Mouse (Mus musculus): Measurements from ENCODE around the gene Pam. TPM values are rescaled to one million over a fixed set of nuclear protein-coding genes. Genes with fewer than 3 reads are reported as not detected.

Pam gene
- polyA plus RNA-seq, 1 experiment from 2014 or later, result 23.8 TPM

- WGBS, result 90% methylated on average over 10 of the region's 10 CpGs
- H3K9ac ChIP-seq (ENCODE audit: low read depth, low read length), result no peak overlapping the region
- no peaks in the 10 kb centered on the region for H3K27me3 ChIP-seq (ENCODE audit: control insufficient read depth, insufficient read depth, low read length)
- DNase-seq (ENCODE audit: low spot score) (no peak), ATAC-seq (ENCODE audit: low FRiP score) (no peak)
- no peak overlapping the region for H3K27ac ChIP-seq (ENCODE audit: low read depth, low read length)
- no peaks in the 10 kb centered on the region for H3K4me1 ChIP-seq (replicated peaks; ENCODE audit: control insufficient read depth, insufficient read depth, low read length)
- no peaks in the 10 kb centered on the region for H3K9me3 ChIP-seq (ENCODE audit: control insufficient read depth, low read length)
- no peaks in the 10 kb centered on the region for H3K36me3 ChIP-seq (ENCODE audit: control insufficient read depth, insufficient read depth, low read length)
- H3K4me3 ChIP-seq (ENCODE audit: low read depth, low read length), result no peak overlapping the region
- no peak overlapping the region for H3K4me2 ChIP-seq (replicated peaks; ENCODE audit: low read depth, low read length)
These were observed 184.6 kb downstream of the Pam start for GRCm38 (mm10) chr1:97910874-97911273.

- Histone ChIP-seq H3K27ac (ENCODE audit: low read depth, low read length) (no peak overlapping the region), H3K9me3 (ENCODE audit: control insufficient read depth, low read length) (no peaks in the 10 kb centered on the region), H3K9ac (ENCODE audit: low read depth, low read length) (no peak overlapping the region), H3K4me1 (replicated peaks; ENCODE audit: control insufficient read depth, insufficient read depth, low read length) (no peaks in the 10 kb centered on the region), H3K36me3 (ENCODE audit: control insufficient read depth, insufficient read depth, low read length) (no peaks in the 10 kb centered on the region), H3K4me3 (ENCODE audit: low read depth, low read length) (no peak overlapping the region), H3K4me2 (replicated peaks; ENCODE audit: low read depth, low read length) (no peak overlapping the region), H3K27me3 (ENCODE audit: control insufficient read depth, insufficient read depth, low read length) (no peaks in the 10 kb centered on the region)
- ATAC-seq (ENCODE audit: low FRiP score) (no peak), DNase-seq (ENCODE audit: low spot score) (no peak)
- 67% methylated on average over 5 of the region's 5 CpGs for WGBS
These were observed 185.9 kb downstream of the Pam start for GRCm38 (mm10) chr1:97909561-97909960.

- Histone ChIP-seq H3K9me3 (ENCODE audit: control insufficient read depth, low read length) (no peaks in the 10 kb centered on the region), H3K27me3 (ENCODE audit: control insufficient read depth, insufficient read depth, low read length) (no peaks in the 10 kb centered on the region), H3K9ac (ENCODE audit: low read depth, low read length) (no peak overlapping the region), H3K4me2 (replicated peaks; ENCODE audit: low read depth, low read length) (no peak overlapping the region), H3K36me3 (ENCODE audit: control insufficient read depth, insufficient read depth, low read length) (no peaks in the 10 kb centered on the region), H3K27ac (ENCODE audit: low read depth, low read length) (no peak overlapping the region), H3K4me1 (replicated peaks; ENCODE audit: control insufficient read depth, insufficient read depth, low read length) (no peaks in the 10 kb centered on the region), H3K4me3 (ENCODE audit: low read depth, low read length) (no peak overlapping the region)
- DNase-seq (ENCODE audit: low spot score) (no peak), ATAC-seq (ENCODE audit: low FRiP score) (no peak)
- WGBS, result 89% methylated on average over 4 of the region's 4 CpGs
These were observed 186.7 kb downstream of the Pam start for GRCm38 (mm10) chr1:97908736-97909135.

- ATAC-seq (ENCODE audit: low FRiP score) (no peak), DNase-seq (ENCODE audit: low spot score) (no peak)
- Histone ChIP-seq H3K9ac (ENCODE audit: low read depth, low read length) (no peak overlapping the region), H3K4me3 (ENCODE audit: low read depth, low read length) (no peak overlapping the region), H3K4me1 (replicated peaks; ENCODE audit: control insufficient read depth, insufficient read depth, low read length) (no peaks in the 10 kb centered on the region), H3K27ac (ENCODE audit: low read depth, low read length) (no peak overlapping the region), H3K9me3 (ENCODE audit: control insufficient read depth, low read length) (no peaks in the 10 kb centered on the region), H3K4me2 (replicated peaks; ENCODE audit: low read depth, low read length) (no peak overlapping the region), H3K36me3 (ENCODE audit: control insufficient read depth, insufficient read depth, low read length) (no peaks in the 10 kb centered on the region), H3K27me3 (ENCODE audit: control insufficient read depth, insufficient read depth, low read length) (no peaks in the 10 kb centered on the region)
- 72% methylated on average over 7 of the region's 7 CpGs for WGBS
These were observed 191.5 kb downstream of the Pam start for GRCm38 (mm10) chr1:97903912-97904460.

GRCm38 (mm10) chr1:97902830-97903229 lies 192.6 kb downstream of the Pam start:
- no peaks in the 10 kb centered on the region for H3K4me1 ChIP-seq (replicated peaks; ENCODE audit: control insufficient read depth, insufficient read depth, low read length)
- no peaks in the 10 kb centered on the region for H3K9me3 ChIP-seq (ENCODE audit: control insufficient read depth, low read length)
- 94% methylated on average over 7 of the region's 7 CpGs for WGBS
- no peak overlapping the region for H3K4me2 ChIP-seq (replicated peaks; ENCODE audit: low read depth, low read length)
- no peaks in the 10 kb centered on the region for H3K36me3 ChIP-seq (ENCODE audit: control insufficient read depth, insufficient read depth, low read length)
- no peak overlapping the region for H3K9ac ChIP-seq (ENCODE audit: low read depth, low read length)
- no peaks in the 10 kb centered on the region for H3K27me3 ChIP-seq (ENCODE audit: control insufficient read depth, insufficient read depth, low read length)
- DNase-seq (ENCODE audit: low spot score), result no peak
- no peak overlapping the region for H3K4me3 ChIP-seq (ENCODE audit: low read depth, low read length)
- no peak for ATAC-seq (ENCODE audit: low FRiP score)
- H3K27ac ChIP-seq (ENCODE audit: low read depth, low read length), result no peak overlapping the region

- no peak for DNase-seq (ENCODE audit: low spot score)
- H3K36me3 ChIP-seq (ENCODE audit: control insufficient read depth, insufficient read depth, low read length), result no peaks in the 10 kb centered on the region
- no peak for ATAC-seq (ENCODE audit: low FRiP score)
- 88% methylated on average over 7 of the region's 7 CpGs for WGBS
- H3K9ac ChIP-seq (ENCODE audit: low read depth, low read length), result no peak overlapping the region
- H3K27ac ChIP-seq (ENCODE audit: low read depth, low read length), result no peak overlapping the region
- H3K4me3 ChIP-seq (ENCODE audit: low read depth, low read length), result no peak overlapping the region
- H3K4me2 ChIP-seq (replicated peaks; ENCODE audit: low read depth, low read length), result no peak overlapping the region
- no peaks in the 10 kb centered on the region for H3K27me3 ChIP-seq (ENCODE audit: control insufficient read depth, insufficient read depth, low read length)
- no peaks in the 10 kb centered on the region for H3K4me1 ChIP-seq (replicated peaks; ENCODE audit: control insufficient read depth, insufficient read depth, low read length)
- no peaks in the 10 kb centered on the region for H3K9me3 ChIP-seq (ENCODE audit: control insufficient read depth, low read length)
These were observed 194.8 kb downstream of the Pam start for GRCm38 (mm10) chr1:97900559-97901153.

GRCm38 (mm10) chr1:97887511-97887910 lies 207.9 kb downstream of the Pam start:
- no peak for ATAC-seq (ENCODE audit: low FRiP score)
- no peak for DNase-seq (ENCODE audit: low spot score)
- H3K4me3 ChIP-seq (ENCODE audit: low read depth, low read length), result no peak overlapping the region
- H3K27ac ChIP-seq (ENCODE audit: low read depth, low read length), result no peak overlapping the region
- H3K27me3 ChIP-seq (ENCODE audit: control insufficient read depth, insufficient read depth, low read length), result no peaks in the 10 kb centered on the region
- no peaks in the 10 kb centered on the region for H3K4me1 ChIP-seq (replicated peaks; ENCODE audit: control insufficient read depth, insufficient read depth, low read length)
- no peak overlapping the region for H3K9ac ChIP-seq (ENCODE audit: low read depth, low read length)
- WGBS, result 88% methylated on average over 9 of the region's 9 CpGs
- H3K36me3 ChIP-seq (ENCODE audit: control insufficient read depth, insufficient read depth, low read length), result no peaks in the 10 kb centered on the region
- H3K9me3 ChIP-seq (ENCODE audit: control insufficient read depth, low read length), result no peaks in the 10 kb centered on the region
- H3K4me2 ChIP-seq (replicated peaks; ENCODE audit: low read depth, low read length), result no peak overlapping the region

- DNase-seq (ENCODE audit: low spot score) (no peak), ATAC-seq (ENCODE audit: low FRiP score) (no peak)
- Histone ChIP-seq H3K4me3 (ENCODE audit: low read depth, low read length) (no peak overlapping the region), H3K9ac (ENCODE audit: low read depth, low read length) (no peak overlapping the region), H3K27ac (ENCODE audit: low read depth, low read length) (no peak overlapping the region), H3K27me3 (ENCODE audit: control insufficient read depth, insufficient read depth, low read length) (no peaks in the 10 kb centered on the region), H3K9me3 (ENCODE audit: control insufficient read depth, low read length) (no peaks in the 10 kb centered on the region), H3K36me3 (ENCODE audit: control insufficient read depth, insufficient read depth, low read length) (no peaks in the 10 kb centered on the region), H3K4me1 (replicated peaks; ENCODE audit: control insufficient read depth, insufficient read depth, low read length) (no peaks in the 10 kb centered on the region), H3K4me2 (replicated peaks; ENCODE audit: low read depth, low read length) (no peak overlapping the region)
- 88% methylated on average over 7 of the region's 7 CpGs for WGBS
These were observed 211.9 kb downstream of the Pam start for GRCm38 (mm10) chr1:97883498-97883897.

GRCm38 (mm10) chr1:97877037-97877436 lies 218.4 kb downstream of the Pam start:
- Histone ChIP-seq H3K27ac (ENCODE audit: low read depth, low read length) (no peak overlapping the region), H3K27me3 (ENCODE audit: control insufficient read depth, insufficient read depth, low read length) (no peaks in the 10 kb centered on the region), H3K36me3 (ENCODE audit: control insufficient read depth, insufficient read depth, low read length) (no peaks in the 10 kb centered on the region), H3K9me3 (ENCODE audit: control insufficient read depth, low read length) (no peaks in the 10 kb centered on the region), H3K4me2 (replicated peaks; ENCODE audit: low read depth, low read length) (no peak overlapping the region), H3K9ac (ENCODE audit: low read depth, low read length) (no peak overlapping the region), H3K4me1 (replicated peaks; ENCODE audit: control insufficient read depth, insufficient read depth, low read length) (no peaks in the 10 kb centered on the region), H3K4me3 (ENCODE audit: low read depth, low read length) (no peak overlapping the region)
- DNase-seq (ENCODE audit: low spot score), result no peak
- no peak for ATAC-seq (ENCODE audit: low FRiP score)
